Mouse (Mus musculus): ENCODE data around the gene 1700080E11Rik. TPM values are rescaled to one million over a fixed set of nuclear protein-coding genes. Genes with fewer than 3 reads are reported as not detected.

1700080E11Rik gene
- total RNA-seq (2023), result not detected

DNA sequence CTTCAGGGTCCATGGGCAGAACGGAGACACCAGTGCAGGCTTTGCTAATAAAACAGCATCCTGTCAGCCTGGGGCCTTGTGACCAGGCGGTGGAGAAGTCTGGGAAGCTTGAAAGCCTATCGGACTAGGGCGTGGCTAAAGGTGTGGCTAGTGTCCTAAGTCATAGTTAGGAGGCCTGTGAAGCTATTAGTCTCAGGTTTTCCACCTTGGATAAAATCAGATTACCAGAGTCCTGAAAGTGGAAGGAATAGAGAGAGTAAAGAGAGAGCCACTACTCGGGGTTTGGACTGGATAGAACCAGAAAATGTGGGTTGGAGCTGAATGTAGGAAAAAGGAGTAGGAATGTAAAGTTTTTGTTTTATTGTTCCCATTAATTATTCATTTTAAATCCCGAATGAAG is at the start of gene 1700080E11Rik:
Gene 1700080E11Rik, minus strand, starts transcription at position 101 of the 400 bp plus-strand sequence.

GRCm38 (mm10) chr9:105131253-105132001 is 13.5 kb downstream of the 1700080E11Rik start, which contains the start of gene Nudt16:
Gene Nudt16 (minus strand): TSS chr9:105131824.

Other genes starting within 250 kb of the 1700080E11Rik start
- 55.5 TPM for gene Mrpl3, start 91.9 kb downstream of the 1700080E11Rik start, total RNA-seq (2023)
- gene Nudt16, start 13.3 kb downstream of the 1700080E11Rik start, total RNA-seq (2023), result 30.8 TPM